Mouse (Mus musculus) spleen, postnatal 36 days (tissue): ENCODE results near the gene Tcte2.

Experiments used
- DNase-seq, 2 experiments: peaks; one replicate each; pipeline ENCODE4 v3.0.0; 2022; ENCODE audit warnings: low spot score in 2 of 2, mixed read lengths in 1 of 2

The Tcte2 gene

DNA sequence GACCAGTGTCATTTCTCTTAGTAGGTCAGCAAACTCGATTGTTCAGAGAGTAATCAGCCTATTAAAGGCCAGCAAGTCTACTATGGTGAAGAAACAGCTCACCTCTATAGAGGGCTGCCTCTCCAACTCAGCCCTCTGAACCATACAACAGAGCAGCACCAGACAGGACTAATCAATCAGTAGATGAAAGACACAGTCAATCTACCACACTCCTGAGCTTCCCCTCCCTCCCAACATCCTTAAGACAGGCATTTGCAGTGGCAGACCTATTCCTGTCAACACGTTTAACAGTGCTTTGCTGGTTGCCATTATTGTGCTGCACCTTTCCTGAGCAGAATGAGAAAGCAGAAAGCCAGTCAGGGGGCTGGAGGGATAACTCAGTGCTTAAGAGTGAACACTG is 16.3 kb downstream of the Tcte2 start:
- DNase-seq = no peak

DNA sequence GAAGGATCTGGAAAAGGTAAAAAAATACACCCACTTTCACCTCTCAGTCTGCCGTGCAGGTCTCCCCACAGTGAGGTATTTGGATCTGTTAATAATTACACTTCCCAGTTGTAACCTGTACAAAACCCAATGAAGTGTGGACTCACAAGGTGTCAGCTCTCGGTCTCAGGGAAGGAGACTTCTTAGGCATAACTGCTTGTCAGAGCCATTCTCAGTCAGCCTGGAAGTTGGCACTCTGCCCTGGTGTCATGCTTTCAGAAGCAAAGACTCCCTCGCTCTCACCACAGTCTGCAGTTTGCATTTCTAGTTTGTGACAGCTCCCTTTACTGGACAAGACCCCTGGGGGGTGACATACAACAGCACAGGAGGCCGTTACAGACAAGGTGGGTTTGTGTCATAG is 16.8 kb downstream of the Tcte2 start:
- DNase-seq = no peak

DNA sequence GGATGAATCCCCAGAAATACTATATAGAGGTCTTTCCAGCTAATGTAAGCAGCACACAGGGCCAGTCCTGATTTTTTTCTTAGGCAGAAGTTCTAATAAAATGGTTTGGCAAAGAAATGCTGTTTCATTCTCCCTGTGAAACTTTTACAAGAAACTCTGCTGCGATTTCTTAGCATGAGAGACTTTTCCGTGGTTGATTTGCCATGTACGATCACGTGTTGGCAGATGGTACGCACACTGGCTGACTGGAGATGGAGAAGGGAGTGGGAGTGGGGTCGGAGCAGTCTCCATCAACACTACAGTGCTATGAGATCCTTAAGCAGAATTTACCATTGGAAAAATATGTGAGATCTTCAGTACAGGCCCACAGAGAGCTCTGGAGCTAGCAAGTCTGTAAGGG is 17.4 kb downstream of the Tcte2 start:
- no peak for DNase-seq

DNA sequence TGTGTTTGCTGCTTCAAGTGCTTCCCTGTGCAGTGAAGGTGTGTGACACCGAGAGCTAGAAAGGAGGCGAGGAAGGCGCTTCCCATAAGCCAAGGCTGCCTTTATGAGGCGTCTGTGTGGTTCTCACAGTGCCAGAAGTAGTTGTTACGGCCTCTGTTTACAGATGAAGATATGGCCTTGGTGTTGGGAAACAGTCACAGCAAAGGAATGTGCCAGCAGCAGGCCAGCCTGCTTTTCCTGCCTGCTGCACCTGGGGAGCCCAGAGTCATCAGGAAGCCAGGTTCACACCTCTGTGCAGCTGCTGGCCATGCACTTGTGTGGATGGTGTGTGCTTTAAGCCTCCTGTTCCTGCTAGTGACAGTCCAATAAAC is 17.9 kb downstream of the Tcte2 start:
- DNase-seq = no peak

DNA sequence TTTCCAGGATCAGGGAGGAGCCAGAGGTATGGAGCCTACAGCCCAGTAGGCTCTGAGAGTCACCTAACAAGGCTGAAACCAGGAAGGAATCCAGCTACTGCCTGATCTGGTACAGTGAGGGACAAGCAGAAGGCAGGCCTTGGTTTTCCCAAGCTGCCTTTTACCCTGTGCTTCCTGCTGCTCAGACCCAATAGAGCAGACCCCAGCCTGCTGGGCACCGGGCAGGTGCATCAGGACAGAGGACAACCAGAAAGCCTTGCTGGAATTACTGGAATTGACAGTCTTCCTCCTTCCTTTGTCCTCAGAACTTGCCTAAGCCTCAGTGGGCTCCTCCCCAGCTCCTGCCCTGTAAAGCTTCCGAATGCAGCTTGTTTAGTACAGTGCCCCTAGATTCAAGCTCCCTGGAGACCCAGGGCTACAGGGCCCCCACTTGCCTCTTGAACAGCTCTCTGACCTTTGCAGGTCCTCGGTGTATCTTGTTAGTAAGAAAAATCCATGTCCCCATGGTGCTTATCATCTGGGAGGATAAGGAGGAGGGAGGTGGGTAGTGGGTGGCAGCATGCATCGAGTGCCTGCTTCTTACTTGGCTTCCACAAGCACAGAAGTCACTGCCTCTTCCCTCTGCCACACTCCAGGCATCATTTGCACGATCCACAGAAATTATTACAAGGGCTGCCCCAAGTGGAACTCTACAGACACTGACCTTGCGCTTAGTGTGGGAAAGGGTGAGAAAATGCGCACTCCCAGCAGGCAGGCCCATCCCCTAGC is 18.5 kb downstream of the Tcte2 start:
- DNase-seq = no peak

DNA sequence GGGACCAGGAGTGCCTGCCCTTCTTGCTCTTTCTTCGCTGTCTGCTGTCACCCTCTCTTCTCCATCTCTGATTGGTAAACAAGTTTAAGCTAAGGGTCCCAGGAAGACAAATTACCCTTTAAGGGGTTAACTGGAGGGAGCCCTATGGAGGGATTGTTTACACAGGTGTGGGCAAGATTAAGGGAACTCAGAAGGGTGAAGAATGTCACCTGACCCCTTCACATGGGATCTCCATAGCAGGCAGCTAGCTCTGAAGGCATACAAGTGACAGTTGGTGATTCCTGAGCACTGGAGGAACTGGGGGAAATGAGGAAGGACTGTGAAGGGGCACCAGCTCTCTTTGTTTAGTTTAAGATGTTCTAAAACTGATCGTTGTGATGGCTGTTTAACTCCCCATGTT is 19.3 kb downstream of the Tcte2 start:
- DNase-seq = no peak

DNA sequence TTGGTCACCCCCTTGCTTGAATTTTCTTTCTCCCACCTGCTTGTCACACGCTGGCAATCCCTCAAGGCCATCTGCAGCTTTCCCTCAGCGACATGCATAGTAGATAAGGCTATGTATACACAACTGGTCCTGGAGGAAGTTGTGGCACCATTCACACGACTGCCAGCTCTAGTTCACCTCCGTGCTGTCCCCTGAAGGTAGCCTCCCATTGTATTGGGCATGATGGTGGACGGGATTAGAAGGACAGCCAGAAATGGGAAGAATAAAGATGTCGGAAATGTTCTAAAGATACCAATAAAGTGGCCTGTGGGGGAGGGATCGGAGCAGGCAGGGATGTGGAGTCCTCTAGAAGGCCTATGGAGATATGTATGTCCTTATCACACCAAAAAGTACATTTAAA is 20.0 kb downstream of the Tcte2 start:
- DNase-seq = no peak

DNA sequence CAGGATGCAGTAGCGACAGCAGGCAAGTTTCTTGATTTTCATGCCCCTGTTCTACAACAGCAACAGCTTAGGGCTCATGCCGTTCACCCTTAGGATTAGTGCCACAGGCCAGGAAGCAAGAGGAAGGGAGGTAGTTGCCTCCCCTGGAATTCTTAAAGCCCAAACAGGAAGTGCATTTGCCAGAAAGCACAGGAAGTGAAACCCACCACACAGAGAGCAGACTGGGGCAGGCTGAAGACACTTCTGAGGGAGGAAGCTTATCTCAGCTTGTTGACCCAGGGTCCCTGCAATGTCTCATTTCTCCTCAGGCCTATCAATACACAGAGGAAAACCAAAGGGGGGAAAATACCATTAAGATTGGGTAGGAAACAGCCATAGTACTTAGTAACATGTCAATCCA is 20.8 kb downstream of the Tcte2 start:
- no peak for DNase-seq

DNA sequence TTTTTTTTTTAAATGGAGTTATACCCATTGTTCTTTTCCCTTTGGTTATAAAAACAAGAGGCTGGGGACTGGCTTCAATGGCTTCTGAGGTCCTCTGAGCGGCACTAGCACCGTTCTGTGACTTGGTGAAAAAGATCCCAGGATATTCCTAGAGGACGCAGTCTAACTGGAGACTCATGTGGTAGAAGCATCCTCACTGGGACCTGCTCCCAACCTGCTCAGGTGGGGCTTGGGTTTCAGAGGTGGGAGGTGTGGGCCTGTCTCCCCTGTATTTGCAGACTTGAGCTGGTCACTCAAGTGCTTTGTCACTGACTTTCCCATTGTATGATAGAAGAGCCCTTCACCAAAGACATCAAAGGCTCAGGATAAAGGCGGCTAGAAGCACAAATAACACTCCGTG is 21.6 kb downstream of the Tcte2 start:
- no peak for DNase-seq

DNA sequence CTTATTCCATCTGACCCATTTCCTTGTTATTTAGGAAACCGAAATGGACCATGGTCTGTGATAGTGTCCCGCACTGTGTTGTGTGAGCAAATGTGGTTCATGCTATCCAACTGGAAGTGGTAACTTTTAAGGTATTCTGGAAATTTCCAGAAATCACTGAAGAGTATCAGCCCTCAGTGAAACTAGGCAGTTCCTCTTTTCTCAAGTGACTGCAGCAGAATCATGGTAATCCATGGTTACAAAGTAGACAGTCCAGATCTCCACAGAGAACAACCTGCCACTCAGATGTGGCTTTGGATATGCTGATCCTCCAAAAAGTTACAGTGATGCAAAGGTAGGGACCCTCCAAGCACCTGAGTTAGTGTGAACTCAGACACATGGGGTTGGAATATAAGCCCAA is 22.7 kb downstream of the Tcte2 start:
- DNase-seq = no peak

DNA sequence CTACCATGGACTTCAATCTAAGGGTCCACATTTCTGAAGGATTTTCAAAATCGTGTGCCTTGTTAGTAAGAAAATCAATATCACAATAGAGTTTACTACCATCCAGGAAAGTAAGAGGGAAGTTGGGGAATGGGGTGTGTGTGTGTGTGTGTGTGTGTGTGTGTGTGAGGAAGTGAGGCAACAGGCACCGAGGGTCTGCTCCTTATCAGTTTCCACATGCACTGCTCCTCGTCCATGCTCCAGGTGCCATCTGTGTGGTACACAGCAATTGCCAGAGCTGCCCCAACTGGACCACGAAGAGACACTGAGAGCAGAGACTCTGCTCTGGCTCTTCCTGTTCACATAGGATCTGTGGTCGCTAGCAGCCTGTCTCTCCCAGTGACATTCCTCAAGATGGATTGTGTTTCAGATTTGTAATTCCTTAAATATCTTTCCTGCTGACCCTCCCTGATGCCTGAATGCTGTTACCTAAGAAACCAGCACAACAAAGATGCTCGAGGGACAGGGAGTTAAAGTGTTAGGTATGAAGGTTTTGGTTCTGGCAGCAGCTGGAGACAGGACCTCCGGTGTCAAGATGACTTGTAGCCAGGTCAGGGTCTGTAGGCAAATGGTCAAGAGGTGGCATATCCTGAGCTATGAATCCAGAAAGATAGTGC is 23.4 kb downstream of the Tcte2 start:
- DNase-seq = no peak

DNA sequence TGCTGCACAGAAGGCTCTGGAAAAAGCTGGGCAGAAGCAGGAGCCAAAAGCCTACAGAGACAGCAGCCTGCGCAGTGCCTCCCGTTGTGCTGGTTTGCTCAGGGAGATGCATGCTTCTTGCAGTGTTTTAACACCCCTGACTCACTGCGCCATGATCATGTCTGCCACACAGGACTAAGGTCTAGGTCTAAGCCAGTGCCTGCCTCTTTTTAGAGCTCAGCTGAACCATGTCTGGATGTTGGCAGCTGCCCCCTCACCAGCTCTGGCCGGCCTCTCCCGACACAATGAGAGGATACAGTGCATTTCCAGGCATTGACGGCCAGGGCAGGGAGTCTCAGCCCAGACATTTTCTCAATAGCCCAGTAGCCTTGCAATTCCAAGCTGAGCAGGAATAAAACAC is 24.3 kb downstream of the Tcte2 start:
- no peak for DNase-seq

DNA sequence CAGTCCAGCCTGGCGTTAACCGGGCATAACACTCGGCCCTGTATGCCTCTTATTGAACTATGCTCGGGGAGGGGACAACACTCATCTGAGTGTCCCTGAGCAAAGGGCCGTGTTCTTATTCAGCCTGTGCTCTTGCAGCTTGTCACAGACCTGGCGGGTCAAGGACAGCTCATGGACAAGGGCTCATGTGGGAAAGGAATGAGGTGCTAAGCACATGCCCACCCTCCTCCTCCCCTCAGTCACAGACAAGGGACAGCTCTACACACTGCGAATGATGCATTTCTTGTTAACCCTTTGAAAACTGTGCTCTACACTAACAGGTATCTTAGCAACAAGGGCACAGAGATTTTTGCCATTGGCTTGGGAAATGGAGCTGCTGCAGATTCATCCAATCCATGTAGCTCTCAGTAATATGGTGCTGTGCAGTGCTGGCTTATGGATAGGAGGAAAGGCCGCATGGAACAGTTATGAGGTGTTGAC is 25.8 kb downstream of the Tcte2 start:
- DNase-seq = no peak

DNA sequence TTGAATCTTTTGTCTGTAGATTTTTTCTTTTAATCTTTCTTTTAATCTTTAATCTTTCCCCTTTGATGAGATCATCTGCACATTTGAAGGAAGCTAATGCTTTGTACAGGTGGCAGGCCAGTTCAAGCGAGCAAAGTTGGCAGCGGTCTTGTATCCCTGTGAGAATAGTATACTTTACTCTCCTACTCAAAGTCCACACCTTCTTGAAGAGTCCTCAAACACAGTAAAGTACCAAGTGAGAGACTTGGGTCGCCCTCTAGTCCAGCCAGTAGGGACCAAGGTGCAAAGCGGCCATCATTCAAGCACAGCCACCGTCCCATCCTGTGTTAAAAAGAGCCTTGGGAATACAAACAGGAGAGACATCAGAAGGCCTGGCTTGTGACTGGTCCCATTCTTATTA is 26.6 kb downstream of the Tcte2 start:
- no peak for DNase-seq

DNA sequence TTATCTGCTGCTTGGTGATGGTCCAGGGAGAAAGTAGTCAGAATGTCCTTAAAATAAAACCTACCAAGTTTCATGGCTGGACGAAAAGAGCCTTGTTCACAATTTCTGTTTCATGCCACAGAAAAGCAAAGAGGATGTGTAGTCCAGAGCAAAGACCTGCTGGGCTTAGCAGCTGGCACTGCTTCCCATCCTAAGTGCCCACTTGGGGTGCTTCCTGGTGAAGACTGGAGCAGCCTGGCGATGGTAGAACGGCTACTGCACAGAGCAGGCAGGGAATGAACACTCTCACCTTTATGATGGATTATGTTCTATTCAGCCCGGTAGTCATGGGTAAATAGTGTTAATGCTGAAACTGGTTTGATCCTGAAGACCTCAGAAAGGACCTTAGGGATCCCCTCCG is 27.7 kb downstream of the Tcte2 start:
- DNase-seq = no peak

DNA sequence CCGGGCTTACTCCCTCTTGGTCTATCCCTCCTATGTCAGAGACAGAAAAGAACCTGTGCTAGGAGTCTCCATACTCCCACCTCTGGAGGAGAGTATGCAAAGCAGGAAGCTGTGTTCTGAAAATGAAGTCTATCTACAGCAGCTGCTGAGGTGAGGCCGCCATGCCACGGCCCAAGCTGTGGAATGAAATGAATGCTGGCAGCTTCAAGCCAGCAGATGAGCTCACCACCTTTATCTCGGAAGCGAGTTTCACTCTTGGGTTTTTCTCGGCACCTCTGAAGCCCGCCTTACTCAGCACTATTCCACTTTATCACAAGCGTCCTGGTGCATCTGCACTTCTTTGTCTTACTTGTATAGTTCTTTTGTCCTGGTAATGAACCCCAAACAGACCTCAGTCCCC is 28.9 kb downstream of the Tcte2 start:
- no peak for DNase-seq

DNA sequence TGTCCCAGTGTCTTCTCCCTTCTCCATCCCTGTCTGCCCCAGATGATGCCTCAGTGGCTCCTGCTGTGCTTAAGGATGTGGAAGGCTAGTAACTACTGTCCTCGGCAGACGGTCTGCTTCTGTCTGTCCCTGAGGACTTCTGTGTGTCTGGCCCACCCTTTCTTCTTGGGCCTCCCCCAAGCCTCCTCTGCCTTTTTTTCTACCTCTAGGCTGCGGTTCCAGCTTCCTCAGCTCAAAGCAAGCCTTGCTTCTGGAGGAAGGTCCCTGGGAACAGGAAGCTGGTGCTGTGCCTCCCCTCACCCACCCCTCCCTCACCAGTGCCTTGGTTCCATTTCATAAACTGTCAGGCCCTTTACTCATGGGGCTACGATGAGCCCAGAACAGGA is 29.9 kb downstream of the Tcte2 start:
- no peak for DNase-seq

DNA sequence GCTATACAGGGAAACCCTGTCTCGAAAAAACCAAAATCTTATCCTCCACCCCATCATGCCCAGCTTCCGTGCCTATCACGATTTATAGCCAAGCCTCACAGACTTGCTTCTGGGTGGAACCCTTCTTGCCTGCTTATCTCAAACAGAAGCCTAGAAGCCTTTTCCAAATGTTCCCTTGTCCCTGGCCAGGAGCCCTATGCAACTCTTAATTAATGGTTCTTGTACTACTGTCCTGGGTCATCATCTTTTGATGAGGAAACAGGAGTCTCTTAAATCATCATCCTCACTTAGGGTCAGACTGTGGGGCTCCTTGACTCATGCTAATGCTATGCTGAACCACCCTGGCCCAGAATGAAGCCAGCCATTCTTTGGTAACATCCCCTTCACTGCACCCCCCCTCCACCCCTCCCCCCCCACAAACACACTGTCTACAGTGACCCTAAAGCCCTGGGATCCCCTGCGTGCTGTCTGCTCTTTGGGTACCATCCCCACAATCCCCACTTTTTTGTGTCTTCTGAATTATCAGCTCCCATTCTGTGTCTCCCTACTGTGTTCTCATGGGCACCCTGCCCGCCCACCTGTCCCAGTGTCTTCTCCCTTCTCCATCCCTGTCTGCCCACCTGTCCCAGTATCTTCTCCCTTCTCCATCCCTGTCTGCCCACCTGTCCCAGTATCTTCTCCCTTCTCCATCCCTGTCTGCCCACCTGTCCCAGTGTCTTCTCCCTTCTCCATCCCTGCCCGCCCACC is 30.5 kb downstream of the Tcte2 start:
- DNase-seq = no peak

DNA sequence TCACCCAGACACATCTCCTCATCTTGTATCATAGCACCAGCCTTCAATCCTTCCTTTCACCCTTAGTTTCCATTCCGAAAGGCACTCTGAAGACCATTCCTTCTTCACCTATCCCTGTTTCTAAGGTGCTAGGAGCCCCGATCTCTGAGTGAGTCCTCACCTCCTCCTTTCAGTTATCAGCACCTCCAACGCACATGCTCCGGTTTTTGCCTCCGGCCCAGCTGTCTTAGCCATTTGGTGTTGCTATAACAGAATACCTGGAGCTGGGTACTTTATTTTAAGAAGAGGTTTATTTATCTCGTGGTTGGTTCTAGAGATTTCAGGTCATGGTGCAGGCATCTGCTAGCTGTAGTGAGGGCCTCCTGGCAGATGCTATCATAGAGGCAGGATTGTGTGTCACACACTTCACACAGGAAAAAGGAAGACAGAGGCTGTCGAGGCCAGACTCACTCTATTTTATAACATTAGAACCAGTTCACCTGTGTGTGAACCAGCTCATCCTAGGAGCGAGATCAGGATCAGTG is 34.7 kb downstream of the Tcte2 start:
- no peak for DNase-seq

DNA sequence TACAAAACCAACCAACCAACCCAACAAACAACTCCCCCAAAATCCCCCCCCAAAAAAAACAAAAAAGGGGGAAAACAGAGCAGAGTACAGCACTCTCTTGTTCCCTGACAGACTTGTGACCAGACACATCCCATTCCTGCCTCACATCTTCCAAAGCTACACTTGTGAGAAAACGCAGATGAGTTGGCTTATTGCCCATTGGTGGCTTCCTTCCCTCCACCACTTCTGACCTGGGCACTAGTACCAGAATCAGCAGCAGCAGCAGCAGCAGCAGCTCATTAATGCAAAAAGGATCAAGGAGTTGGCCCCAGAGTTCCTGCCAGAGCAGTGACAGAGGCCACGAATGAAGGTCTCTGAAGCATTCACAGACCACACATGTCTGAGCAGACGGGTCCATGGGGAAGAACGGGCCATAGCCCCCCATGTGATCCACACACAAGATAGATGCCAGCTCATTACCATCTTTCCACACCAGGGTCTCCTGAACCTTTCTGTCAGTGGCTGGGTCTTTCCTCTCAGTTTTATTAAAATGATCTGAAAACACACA is 36.5 kb downstream of the Tcte2 start:
- DNase-seq = no peak

DNA sequence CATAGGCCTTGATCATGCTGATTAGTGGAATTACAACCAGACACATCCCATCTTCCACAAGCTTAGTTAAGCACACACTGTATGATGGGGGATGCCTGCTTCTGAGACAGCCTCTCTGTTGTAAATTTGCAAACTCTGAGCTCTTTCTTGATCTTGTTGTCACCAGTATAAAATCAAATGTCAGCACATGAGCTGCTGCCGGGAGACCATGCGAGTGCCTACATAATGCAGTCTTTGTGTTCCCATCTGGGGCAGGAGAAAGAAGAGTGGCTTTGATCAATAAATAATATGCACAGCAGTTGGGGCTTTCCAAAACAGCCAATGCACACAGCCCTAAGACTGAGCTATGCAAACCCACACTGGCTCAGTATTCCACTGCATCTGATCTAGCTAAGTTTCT is 39.2 kb downstream of the Tcte2 start:
- no peak for DNase-seq

DNA sequence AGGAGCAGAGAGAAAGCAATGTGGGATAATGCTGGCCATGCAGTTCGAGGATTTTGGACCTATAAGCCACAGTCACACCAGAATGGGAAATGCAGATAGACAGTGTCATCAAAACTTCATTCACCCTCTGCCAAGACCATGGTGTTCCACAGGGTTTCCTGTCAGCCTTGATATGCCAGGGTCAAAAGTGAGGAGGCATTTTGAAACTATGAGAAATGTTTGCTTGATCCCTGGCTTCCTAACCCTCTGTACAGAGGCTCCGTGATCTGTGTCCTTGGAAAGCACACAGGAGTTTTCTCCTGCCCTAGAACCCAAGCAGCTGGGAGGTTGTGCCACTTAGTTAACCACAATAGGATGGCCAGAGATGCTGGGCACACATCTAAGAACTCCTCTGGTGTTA is 40.3 kb downstream of the Tcte2 start:
- no peak for DNase-seq
